Mouse (Mus musculus) spleen, adult 10 weeks (tissue): Measurements from ENCODE around the gene Slc37a2. TPM values are rescaled to one million over a fixed set of nuclear protein-coding genes. Genes with fewer than 3 reads are reported as not detected.

ENCODE experiments used
- polyA plus RNA-seq: library from polyadenylated mRNA; stranded (reverse); fragments of 350-450 nt; fragmentation: Illumina TruSeq; extraction: RNeasy Lipid Tissue Mini Kit (QIAGEN cat#74804); gene quantifications from one replicate; pipeline ENCODE4 v1.2.3, GENCODE M21; 2015; ENCODE audit warnings: low replicate concordance; ENCODE audit not compliant: insufficient read depth

The Slc37a2 gene
- polyA plus RNA-seq: 26.9 TPM

GRCm38 (mm10) chr9:37255149-37255888 is at the start of gene Slc37a2:
Slc37a2 (minus strand) TSS chr9:37255738.

GRCm38 (mm10) chr9:37207929-37208411 is 47.6 kb downstream of the Slc37a2 start, which contains the start of gene Tmem218:
Tmem218 (plus strand) TSS chr9:37208223.

Other genes starting within 250 kb of the Slc37a2 start
- 3.1 TPM for gene Pknox2, start 108.3 kb downstream of the Slc37a2 start, polyA plus RNA-seq
- gene Tmem218, start 47.5 kb downstream of the Slc37a2 start, polyA plus RNA-seq: 3.7 TPM
- gene Ccdc15, start 92.7 kb upstream of the Slc37a2 start, polyA plus RNA-seq: 8.6 TPM
- gene Hepacam, start 111.6 kb upstream of the Slc37a2 start, polyA plus RNA-seq: not detected
- gene Robo4, start 146.2 kb upstream of the Slc37a2 start, polyA plus RNA-seq: 5.1 TPM
- not detected for gene Robo3, start 177.5 kb upstream of the Slc37a2 start, polyA plus RNA-seq
- 82.8 TPM for gene Msantd2, start 233.6 kb upstream of the Slc37a2 start, polyA plus RNA-seq